Comparison of ENCODE assay signal across 8 mouse cellular contexts in genomic region chr3:87907906-87908305, GRCm38 (mm10). TPM values are rescaled to one million over a fixed set of nuclear protein-coding genes. Genes with fewer than 3 reads are reported as not detected.
A peak's percentile ranks its signal among the peaks of the same experiment; 100 is the strongest.
DNase-seq lines count a peak whose midpoint lies in the region; ATAC-seq and TF ChIP-seq lines count a peak whose summit lies in the region.

No protein-coding gene starts in this region.

- H3K9ac ChIP-seq in forebrain, postnatal 0 days: peak overlapping the region; percentile 79; the same call in 1 of the 2 replicates
- H3K9ac ChIP-seq in limb, embryonic 12.5 days (replicated peaks): peak overlapping the region; percentile 97
- H3K9ac ChIP-seq in stomach, embryonic 16.5 days (ENCODE audit: low read length): peak overlapping the region; percentile 99

- no peak for ATAC-seq in forebrain, postnatal 0 days
- ATAC-seq in limb, embryonic 12.5 days (ENCODE audit: insufficient number of reproducible peaks, insufficient read depth, low FRiP score, low TSS enrichment, low read depth): no peak
- no peak for ATAC-seq in stomach, embryonic 16.5 days (ENCODE audit: insufficient read depth, low FRiP score)
- ATAC-seq in cerebellum, adult (ENCODE audit: insufficient number of reproducible peaks, low FRiP score, low TSS enrichment): no peak

- WGBS in forebrain, postnatal 0 days: 13% methylated on average over 1 of the region's 1 CpGs
- WGBS in limb, embryonic 12.5 days: 3% methylated on average over 1 of the region's 1 CpGs
- 0% methylated on average over 1 of the region's 1 CpGs for WGBS in stomach, embryonic 16.5 days

- peak overlapping the region; percentile 86 for H3K4me3 ChIP-seq in testis, adult 2 months (ENCODE audit: control insufficient read depth, low read depth, low read length)
- peak overlapping the region; percentile 78 for H3K4me3 ChIP-seq in forebrain, postnatal 0 days (ENCODE audit: low read depth, low read length)
- H3K4me3 ChIP-seq in limb, embryonic 12.5 days (replicated peaks): peak overlapping the region; percentile 98
- peak overlapping the region; percentile 98 for H3K4me3 ChIP-seq in stomach, embryonic 16.5 days (replicated peaks; ENCODE audit: low read length)

- H3K27me3 ChIP-seq in testis, adult 2 months (ENCODE audit: control insufficient read depth, insufficient read depth, low read length): no peaks in the 10 kb centered on the region
- H3K27me3 ChIP-seq in forebrain, postnatal 0 days (ENCODE audit: insufficient read depth, low read length): no peaks in the 10 kb centered on the region
- H3K27me3 ChIP-seq in limb, embryonic 12.5 days: no peaks in the 10 kb centered on the region
- H3K27me3 ChIP-seq in stomach, embryonic 16.5 days (ENCODE audit: control insufficient read depth, insufficient read depth, low read length): no peaks in the 10 kb centered on the region

- H3K27ac ChIP-seq in testis, adult 2 months (ENCODE audit: control insufficient read depth, insufficient read depth, low read depth, low read length): peak overlapping the region; percentile 0; the same call in 1 of the 2 replicates
- H3K27ac ChIP-seq in forebrain, postnatal 0 days (ENCODE audit: low read depth, low read length): no peak overlapping the region
- H3K27ac ChIP-seq in limb, embryonic 12.5 days: peak overlapping the region; percentile 96
- H3K27ac ChIP-seq in stomach, embryonic 16.5 days (ENCODE audit: low read length): peak overlapping the region; percentile 95

- no peaks in the 10 kb centered on the region for H3K36me3 ChIP-seq in testis, adult 2 months (ENCODE audit: control insufficient read depth, insufficient read depth, low read length)
- H3K36me3 ChIP-seq in forebrain, postnatal 0 days (ENCODE audit: insufficient read depth): peaks cover under 1% of the 10 kb centered on the region; the same call in 1 of the 2 replicates
- H3K36me3 ChIP-seq in limb, embryonic 12.5 days: peaks cover under 1% of the 10 kb centered on the region; the same call in 1 of the 2 replicates
- H3K36me3 ChIP-seq in stomach, embryonic 16.5 days (ENCODE audit: control insufficient read depth, insufficient read depth, low read length): peaks cover under 1% of the 10 kb centered on the region; the same call in 1 of the 2 replicates

- no peak for DNase-seq in testis, postnatal 14 days (ENCODE audit: low spot score)
- no peak for DNase-seq in forebrain, postnatal 0 days
- no peak for DNase-seq in MN1 (ENCODE audit: low spot score)
- no peak for DNase-seq in cerebellum, adult 9-10 months

- TF ChIP-seq POLR2A in testis, adult 2 months (IDR thresholded peaks at IDR 0.05; ENCODE audit: control insufficient read depth, low read depth, low read length): no peak

- H3K9me3 ChIP-seq in forebrain, postnatal 0 days (ENCODE audit: low read length): no peaks in the 10 kb centered on the region
- H3K9me3 ChIP-seq in limb, embryonic 12.5 days: no peaks in the 10 kb centered on the region
- no peaks in the 10 kb centered on the region for H3K9me3 ChIP-seq in stomach, embryonic 16.5 days (replicated peaks; ENCODE audit: control insufficient read depth, low read length)

- no peak for TF ChIP-seq CTCF in testis, adult 2 months (IDR thresholded peaks at IDR 0.05; ENCODE audit: control insufficient read depth, insufficient read depth, insufficient replicate concordance, low read depth, low read length)
- TF ChIP-seq CTCF in forebrain, postnatal 0 days (IDR thresholded peaks at IDR 0.05; ENCODE audit: low read depth): no peak

- H3K4me2 ChIP-seq in forebrain, postnatal 0 days (ENCODE audit: low read depth): peak overlapping the region; percentile 90
- H3K4me2 ChIP-seq in limb, embryonic 12.5 days: peak overlapping the region; percentile 94
- peak overlapping the region; percentile 86 for H3K4me2 ChIP-seq in stomach, embryonic 16.5 days (ENCODE audit: low read depth, low read length)

- H3K4me1 ChIP-seq in testis, adult 2 months (ENCODE audit: control insufficient read depth, insufficient read depth, low read length): peaks cover 23% of the 10 kb centered on the region
- H3K4me1 ChIP-seq in forebrain, postnatal 0 days (ENCODE audit: insufficient read depth): peaks cover 14% of the 10 kb centered on the region
- peaks cover 42% of the 10 kb centered on the region for H3K4me1 ChIP-seq in limb, embryonic 12.5 days (replicated peaks)
- H3K4me1 ChIP-seq in stomach, embryonic 16.5 days (ENCODE audit: control insufficient read depth, insufficient read depth, low read length): peaks cover 43% of the 10 kb centered on the region

RNA-seq across cellular contexts. Expression of gene Hdgf, which starts 1.8 kb away (rescaled TPM):
- polyA plus RNA-seq in testis, adult 2 months (2012; rRNA removed): 167 and 171 TPM in 2 replicates
- 116 and 121 TPM in 2 replicates for total RNA-seq in forebrain, postnatal 0 days (2014; rRNA removed)
- 147 and 160 TPM in 2 replicates for polyA plus RNA-seq in forebrain, postnatal 0 days (2015; fragmentation: Nextera tagmentation; extraction: Ambion mirVana)
- 286 and 294 TPM in 2 replicates for polyA plus RNA-seq in limb, embryonic 12.5 days (2016; fragmentation: Nextera tagmentation; extraction: Ambion mirVana)
- polyA plus RNA-seq in stomach, embryonic 16.5 days (2015; fragmentation: Nextera tagmentation; extraction: Ambion mirVana): 82.1 and 83.1 TPM in 2 replicates

RNA-seq across cellular contexts. Expression of gene Mrpl24, which starts 11.4 kb away (rescaled TPM):
- 79.1 and 96.3 TPM in 2 replicates for polyA plus RNA-seq in testis, adult 2 months (2012; rRNA removed)
- total RNA-seq in forebrain, postnatal 0 days (2014; rRNA removed): 47.0 and 68.4 TPM in 2 replicates
- 43.4 and 45.7 TPM in 2 replicates for polyA plus RNA-seq in forebrain, postnatal 0 days (2015; fragmentation: Nextera tagmentation; extraction: Ambion mirVana)
- polyA plus RNA-seq in limb, embryonic 12.5 days (2016; fragmentation: Nextera tagmentation; extraction: Ambion mirVana): 80.4 and 85.9 TPM in 2 replicates
- 66.2 and 77.2 TPM in 2 replicates for polyA plus RNA-seq in stomach, embryonic 16.5 days (2015; fragmentation: Nextera tagmentation; extraction: Ambion mirVana)

RNA-seq across cellular contexts. Expression of gene Isg20l2, which starts 22.2 kb away (rescaled TPM):
- polyA plus RNA-seq in testis, adult 2 months (2012; rRNA removed): 59.9 and 60.6 TPM in 2 replicates
- 29.1 and 31.9 TPM in 2 replicates for total RNA-seq in forebrain, postnatal 0 days (2014; rRNA removed)
- 16.1 and 19.3 TPM in 2 replicates for polyA plus RNA-seq in forebrain, postnatal 0 days (2015; fragmentation: Nextera tagmentation; extraction: Ambion mirVana)
- 83.2 and 86.4 TPM in 2 replicates for polyA plus RNA-seq in limb, embryonic 12.5 days (2016; fragmentation: Nextera tagmentation; extraction: Ambion mirVana)
- 40.8 and 41.5 TPM in 2 replicates for polyA plus RNA-seq in stomach, embryonic 16.5 days (2015; fragmentation: Nextera tagmentation; extraction: Ambion mirVana)

RNA-seq across cellular contexts. Expression of gene Prcc, which starts 22.5 kb away (rescaled TPM):
- polyA plus RNA-seq in testis, adult 2 months (2012; rRNA removed): 16.2 and 17.5 TPM in 2 replicates
- 74.2 and 77.1 TPM in 2 replicates for total RNA-seq in forebrain, postnatal 0 days (2014; rRNA removed)
- 20.6 and 23.0 TPM in 2 replicates for polyA plus RNA-seq in forebrain, postnatal 0 days (2015; fragmentation: Nextera tagmentation; extraction: Ambion mirVana)
- polyA plus RNA-seq in limb, embryonic 12.5 days (2016; fragmentation: Nextera tagmentation; extraction: Ambion mirVana): 15.8 and 16.2 TPM in 2 replicates
- 6.7 and 7.5 TPM in 2 replicates for polyA plus RNA-seq in stomach, embryonic 16.5 days (2015; fragmentation: Nextera tagmentation; extraction: Ambion mirVana)

RNA-seq across cellular contexts. Expression of gene Rrnad1, which starts 22.6 kb away (rescaled TPM):
- polyA plus RNA-seq in testis, adult 2 months (2012; rRNA removed): 22.2 and 24.4 TPM in 2 replicates
- 19.3 and 31.8 TPM in 2 replicates for total RNA-seq in forebrain, postnatal 0 days (2014; rRNA removed)
- 10.9 and 15.6 TPM in 2 replicates for polyA plus RNA-seq in forebrain, postnatal 0 days (2015; fragmentation: Nextera tagmentation; extraction: Ambion mirVana)
- 22.4 and 26.5 TPM in 2 replicates for polyA plus RNA-seq in limb, embryonic 12.5 days (2016; fragmentation: Nextera tagmentation; extraction: Ambion mirVana)
- 19.8 and 20.3 TPM in 2 replicates for polyA plus RNA-seq in stomach, embryonic 16.5 days (2015; fragmentation: Nextera tagmentation; extraction: Ambion mirVana)
